Mouse (Mus musculus) cerebellum, adult 8-10 months (tissue): Measurements from ENCODE around the gene Ddo.

Experiments
- DNase-seq: peaks from one replicate; pipeline ENCODE4 v3.0.0; 2022

The Ddo gene

GRCm38 (mm10) chr10:40629656-40630311 is at the start of gene Ddo:
TSS of gene Ddo (plus strand) at chr10:40630011.
- peak; percentile 56 for DNase-seq

GRCm38 (mm10) chr10:40583584-40584255 is 46.1 kb upstream of the Ddo start:
- DNase-seq, result no peak

GRCm38 (mm10) chr10:40592186-40592585 is 37.6 kb upstream of the Ddo start:
- no peak for DNase-seq

GRCm38 (mm10) chr10:40597177-40597576 is 32.6 kb upstream of the Ddo start:
- DNase-seq, result no peak

GRCm38 (mm10) chr10:40604706-40605394 is 25.0 kb upstream of the Ddo start:
- no peak for DNase-seq

- DNase-seq, result no peak
Observed at GRCm38 (mm10) chr10:40617973-40618372, 11.8 kb upstream of the Ddo start.

- DNase-seq, result no peak
Observed at GRCm38 (mm10) chr10:40619760-40620159, 10.1 kb upstream of the Ddo start.

GRCm38 (mm10) chr10:40629140-40629539 is 671 bp upstream of the Ddo start:
- DNase-seq, result peak; percentile 51

- peak; percentile 47 for DNase-seq
Observed at GRCm38 (mm10) chr10:40630457-40630856, 646 bp downstream of the Ddo start.

- no peak for DNase-seq
Observed at GRCm38 (mm10) chr10:40630961-40631360, 1.1 kb downstream of the Ddo start.

- DNase-seq, result no peak
Observed at GRCm38 (mm10) chr10:40632087-40632486, 2.3 kb downstream of the Ddo start.

- no peak for DNase-seq
Observed at GRCm38 (mm10) chr10:40637331-40637730, 7.5 kb downstream of the Ddo start.

- peak; percentile 73 for DNase-seq
Observed at GRCm38 (mm10) chr10:40638276-40638675, 8.5 kb downstream of the Ddo start.

GRCm38 (mm10) chr10:40638823-40639819 is 9.3 kb downstream of the Ddo start:
- peak; percentile 34 for DNase-seq

GRCm38 (mm10) chr10:40640406-40640805 is 10.6 kb downstream of the Ddo start:
- no peak for DNase-seq

GRCm38 (mm10) chr10:40641901-40642300 is 12.1 kb downstream of the Ddo start:
- peak; percentile 62 for DNase-seq

GRCm38 (mm10) chr10:40643126-40643525 is 13.3 kb downstream of the Ddo start:
- no peak for DNase-seq

- no peak for DNase-seq
Observed at GRCm38 (mm10) chr10:40644456-40644855, 14.6 kb downstream of the Ddo start.

- no peak for DNase-seq
Observed at GRCm38 (mm10) chr10:40645346-40645745, 15.5 kb downstream of the Ddo start.

- no peak for DNase-seq
Observed at GRCm38 (mm10) chr10:40648776-40649175, 19.0 kb downstream of the Ddo start.

GRCm38 (mm10) chr10:40649634-40650033 is 19.8 kb downstream of the Ddo start:
- DNase-seq, result no peak

- no peak for DNase-seq
Observed at GRCm38 (mm10) chr10:40651676-40652075, 21.9 kb downstream of the Ddo start.

- no peak for DNase-seq
Observed at GRCm38 (mm10) chr10:40665270-40665669, 35.5 kb downstream of the Ddo start.
